Mouse (Mus musculus): ENCODE results near the gene Spin1. TPM values are rescaled to one million over a fixed set of nuclear protein-coding genes. Genes with fewer than 3 reads are reported as not detected.

The Spin1 gene
- polyA plus RNA-seq, 1 experiment: 21.2 TPM

DNA sequence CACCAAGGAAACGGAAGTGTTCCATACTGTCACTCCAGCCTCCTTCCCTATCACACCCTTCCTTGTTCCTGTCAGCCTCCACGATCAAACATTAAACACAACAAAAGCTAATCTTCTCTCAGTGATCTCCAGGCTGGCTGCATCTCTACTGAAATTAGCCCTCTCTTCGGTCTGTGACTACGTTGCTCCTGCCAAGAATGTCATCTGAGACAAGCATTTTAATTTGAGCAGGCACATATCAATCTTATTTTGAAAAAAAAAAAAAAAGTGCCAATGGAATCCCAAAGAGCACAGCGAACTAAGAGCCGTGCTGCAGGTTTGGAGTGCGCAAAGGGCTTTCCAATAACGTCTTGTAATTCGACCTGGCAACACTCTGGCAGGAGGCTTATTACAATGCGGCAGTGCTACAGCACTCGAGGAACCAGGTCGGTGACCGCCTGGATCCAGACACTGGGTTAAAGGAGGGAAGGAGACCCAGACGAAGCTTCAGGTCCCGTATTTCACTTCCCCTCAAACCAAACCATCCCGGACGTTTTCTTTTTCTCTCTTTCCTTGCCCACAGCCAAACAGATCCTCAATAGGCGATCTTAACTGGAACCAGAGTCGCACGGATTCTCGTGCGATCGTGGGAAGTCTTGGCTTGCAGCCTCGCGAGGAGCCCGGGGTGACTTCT lies 984 bp upstream of the Spin1 start:
- Histone ChIP-seq H3K27me3 (ENCODE audit: control insufficient read depth, insufficient read depth, insufficient read length) (no peaks in the 10 kb centered on the region), H3K79me2 (ENCODE audit: control insufficient read depth, insufficient read depth) (peaks cover 37% of the 10 kb centered on the region), H3ac (ENCODE audit: control insufficient read depth, insufficient read length, low read depth) (peak overlapping the region; percentile 54), H3K79me3 (ENCODE audit: low read depth) (peaks cover 34% of the 10 kb centered on the region), H3K36me3 (ENCODE audit: control insufficient read depth, insufficient read depth) (peaks cover 7% of the 10 kb centered on the region), H3K4me3 (ENCODE audit: insufficient read depth, poor library complexity, severe bottlenecking) (peak overlapping the region; percentile 64)
- TF ChIP-seq MAX (IDR thresholded peaks at IDR 0.05) (no peak), FOSL1 (IDR thresholded peaks at IDR 0.05; ENCODE audit: insufficient read depth, low read length, poor library complexity, severe bottlenecking) (no peak), MYOD1 (IDR thresholded peaks at IDR 0.05; ENCODE audit: control insufficient read depth, insufficient read length, low read depth) (no peak), CTCF (IDR thresholded peaks at IDR 0.05; ENCODE audit: control insufficient read depth, insufficient read depth, insufficient read length) (no peak), CEBPB (IDR thresholded peaks at IDR 0.05; ENCODE audit: low read depth) (no peak), MYOG (IDR thresholded peaks at IDR 0.05; ENCODE audit: control insufficient read depth, extremely low read depth, insufficient read length) (no peak)

DNA sequence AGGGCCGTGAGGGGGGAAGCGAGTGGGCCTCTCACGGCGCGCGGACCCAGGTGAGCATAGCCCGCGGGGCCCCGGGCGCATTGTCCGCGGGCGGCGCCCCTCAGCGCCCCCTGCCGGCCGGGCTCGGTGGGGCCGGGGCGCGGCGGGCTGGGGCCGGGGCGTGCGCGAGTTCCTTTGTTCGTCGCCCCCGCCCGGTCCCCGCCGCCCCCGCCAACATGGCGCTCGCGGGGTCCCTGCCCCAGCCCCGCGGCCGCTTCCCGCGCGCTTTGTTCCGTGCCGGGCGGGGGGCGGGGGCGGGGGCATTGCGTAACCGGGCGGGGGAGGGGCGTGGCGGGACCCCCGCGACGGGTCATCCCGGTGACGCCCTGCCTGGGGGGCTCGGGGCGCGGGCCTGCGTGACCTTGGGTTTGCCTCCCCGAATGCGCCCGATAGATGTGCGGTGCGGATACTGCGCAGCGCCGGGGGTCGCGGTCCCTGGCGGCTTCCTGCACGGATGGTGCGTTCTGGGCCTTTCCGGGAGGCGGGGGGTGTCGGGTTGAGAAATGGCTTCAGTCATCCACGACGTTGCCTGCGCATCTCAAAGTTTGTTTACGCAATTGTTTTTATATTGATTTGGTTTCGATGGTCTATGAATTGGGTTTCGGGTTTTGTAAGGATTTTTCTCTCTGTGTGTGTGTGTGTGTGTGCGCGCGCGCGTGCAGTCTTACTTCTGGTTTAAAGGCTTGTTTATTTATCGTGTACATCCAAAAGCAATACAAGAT lies 516 bp downstream of the Spin1 start:
- Histone ChIP-seq H3K4me3 (ENCODE audit: insufficient read depth, poor library complexity, severe bottlenecking) (peak overlapping the region; percentile 64), H3ac (ENCODE audit: control insufficient read depth, insufficient read length, low read depth) (peak overlapping the region; percentile 98), H3K27me3 (ENCODE audit: control insufficient read depth, insufficient read depth, insufficient read length) (no peaks in the 10 kb centered on the region), H3K79me2 (ENCODE audit: control insufficient read depth, insufficient read depth) (peaks cover 52% of the 10 kb centered on the region), H3K79me3 (ENCODE audit: low read depth) (peaks cover 49% of the 10 kb centered on the region), H3K36me3 (ENCODE audit: control insufficient read depth, insufficient read depth) (peaks cover 7% of the 10 kb centered on the region)
- TF ChIP-seq CTCF (IDR thresholded peaks at IDR 0.05; ENCODE audit: control insufficient read depth, insufficient read depth, insufficient read length) (peak; percentile 87), MAX (IDR thresholded peaks at IDR 0.05) (no peak), MYOG (IDR thresholded peaks at IDR 0.05; ENCODE audit: control insufficient read depth, extremely low read depth, insufficient read length) (no peak)

DNA sequence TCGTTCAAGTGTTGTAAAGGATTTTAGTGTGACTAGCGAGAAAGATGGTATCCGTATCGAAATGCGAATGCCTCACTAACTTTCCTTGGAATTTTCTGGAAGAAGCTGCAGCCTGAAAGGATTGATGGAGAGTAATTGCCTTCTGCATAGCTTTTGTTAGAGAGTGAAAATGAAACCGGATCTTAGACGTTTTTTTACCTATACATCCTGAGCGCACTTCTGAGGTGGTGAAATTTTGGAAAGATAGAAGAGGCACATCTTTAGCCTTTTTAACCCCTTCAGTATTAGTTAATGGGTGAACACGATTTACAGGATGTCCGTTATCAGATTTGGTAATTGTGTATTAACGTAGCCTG lies 1.1 kb downstream of the Spin1 start:
- TF ChIP-seq MYOG (IDR thresholded peaks at IDR 0.05; ENCODE audit: control insufficient read depth, extremely low read depth, insufficient read length): no peak
- TF ChIP-seq MAX (IDR thresholded peaks at IDR 0.05): no peak
- no peak for TF ChIP-seq CTCF (IDR thresholded peaks at IDR 0.05; ENCODE audit: control insufficient read depth, insufficient read depth, insufficient read length)
- TF ChIP-seq FOSL1 (IDR thresholded peaks at IDR 0.05; ENCODE audit: insufficient read depth, low read length, poor library complexity, severe bottlenecking): no peak
- TF ChIP-seq USF1 (IDR thresholded peaks at IDR 0.05; ENCODE audit: low read depth): no peak
- TF ChIP-seq MYOD1 (IDR thresholded peaks at IDR 0.05; ENCODE audit: control insufficient read depth, insufficient read length, low read depth): no peak
- TF ChIP-seq CEBPB (IDR thresholded peaks at IDR 0.05; ENCODE audit: low read depth): no peak
- H3K27me3 ChIP-seq (ENCODE audit: control insufficient read depth, insufficient read depth, insufficient read length): no peaks in the 10 kb centered on the region
- H3ac ChIP-seq (ENCODE audit: control insufficient read depth, insufficient read length, low read depth): peak overlapping the region; percentile 98
- peaks cover 7% of the 10 kb centered on the region for H3K36me3 ChIP-seq (ENCODE audit: control insufficient read depth, insufficient read depth)
- H3K79me3 ChIP-seq (ENCODE audit: low read depth): peaks cover 54% of the 10 kb centered on the region
- peaks cover 58% of the 10 kb centered on the region for H3K79me2 ChIP-seq (ENCODE audit: control insufficient read depth, insufficient read depth)
- H3K4me3 ChIP-seq (ENCODE audit: insufficient read depth, poor library complexity, severe bottlenecking): peak overlapping the region; percentile 64

DNA sequence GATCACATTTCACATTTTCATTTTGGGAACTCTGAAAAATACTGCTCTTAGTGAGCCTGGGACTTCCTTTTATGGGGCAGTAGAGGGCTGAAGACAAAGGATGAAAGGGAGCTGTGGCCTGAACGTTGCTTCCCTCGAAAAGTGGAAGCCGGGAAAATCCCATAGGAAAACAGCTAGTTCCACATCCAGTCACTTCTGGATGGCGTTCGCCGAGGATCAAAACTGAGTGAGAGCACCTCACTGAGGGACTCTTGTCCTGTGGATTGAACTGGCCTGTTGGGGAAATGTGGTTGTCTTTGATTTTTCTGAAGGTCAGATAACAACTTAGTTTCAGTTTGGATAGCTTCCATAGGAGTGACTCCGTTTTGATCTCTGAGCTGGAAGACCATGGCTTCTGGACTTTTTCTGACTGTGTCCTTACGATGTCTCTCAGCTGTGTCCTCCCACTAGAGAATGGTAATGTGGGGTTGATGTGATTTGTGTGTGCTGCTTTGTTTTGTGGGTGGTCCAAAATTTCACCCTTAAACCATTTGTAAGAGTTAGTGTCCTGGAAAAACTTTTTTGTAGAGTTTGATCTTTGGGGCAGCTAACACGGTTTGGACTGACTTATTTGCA lies 2.5 kb downstream of the Spin1 start:
- no peaks in the 10 kb centered on the region for H3K27me3 ChIP-seq (ENCODE audit: control insufficient read depth, insufficient read depth, insufficient read length)
- H3K79me3 ChIP-seq (ENCODE audit: low read depth): peaks cover 69% of the 10 kb centered on the region
- H3ac ChIP-seq (ENCODE audit: control insufficient read depth, insufficient read length, low read depth): no peak overlapping the region
- no peak overlapping the region for H3K4me3 ChIP-seq (ENCODE audit: insufficient read depth, poor library complexity, severe bottlenecking)
- H3K79me2 ChIP-seq (ENCODE audit: control insufficient read depth, insufficient read depth): peaks cover 72% of the 10 kb centered on the region
- H3K36me3 ChIP-seq (ENCODE audit: control insufficient read depth, insufficient read depth): peaks cover 7% of the 10 kb centered on the region
- TF ChIP-seq CEBPB (IDR thresholded peaks at IDR 0.05; ENCODE audit: low read depth) (no peak), MAX (IDR thresholded peaks at IDR 0.05) (no peak), MYOG (IDR thresholded peaks at IDR 0.05; ENCODE audit: control insufficient read depth, extremely low read depth, insufficient read length) (no peak), CTCF (IDR thresholded peaks at IDR 0.05; ENCODE audit: control insufficient read depth, insufficient read depth, insufficient read length) (no peak), MYOD1 (IDR thresholded peaks at IDR 0.05; ENCODE audit: control insufficient read depth, insufficient read length, low read depth) (no peak), FOSL1 (IDR thresholded peaks at IDR 0.05; ENCODE audit: insufficient read depth, low read length, poor library complexity, severe bottlenecking) (no peak), USF1 (IDR thresholded peaks at IDR 0.05; ENCODE audit: low read depth) (no peak)

DNA sequence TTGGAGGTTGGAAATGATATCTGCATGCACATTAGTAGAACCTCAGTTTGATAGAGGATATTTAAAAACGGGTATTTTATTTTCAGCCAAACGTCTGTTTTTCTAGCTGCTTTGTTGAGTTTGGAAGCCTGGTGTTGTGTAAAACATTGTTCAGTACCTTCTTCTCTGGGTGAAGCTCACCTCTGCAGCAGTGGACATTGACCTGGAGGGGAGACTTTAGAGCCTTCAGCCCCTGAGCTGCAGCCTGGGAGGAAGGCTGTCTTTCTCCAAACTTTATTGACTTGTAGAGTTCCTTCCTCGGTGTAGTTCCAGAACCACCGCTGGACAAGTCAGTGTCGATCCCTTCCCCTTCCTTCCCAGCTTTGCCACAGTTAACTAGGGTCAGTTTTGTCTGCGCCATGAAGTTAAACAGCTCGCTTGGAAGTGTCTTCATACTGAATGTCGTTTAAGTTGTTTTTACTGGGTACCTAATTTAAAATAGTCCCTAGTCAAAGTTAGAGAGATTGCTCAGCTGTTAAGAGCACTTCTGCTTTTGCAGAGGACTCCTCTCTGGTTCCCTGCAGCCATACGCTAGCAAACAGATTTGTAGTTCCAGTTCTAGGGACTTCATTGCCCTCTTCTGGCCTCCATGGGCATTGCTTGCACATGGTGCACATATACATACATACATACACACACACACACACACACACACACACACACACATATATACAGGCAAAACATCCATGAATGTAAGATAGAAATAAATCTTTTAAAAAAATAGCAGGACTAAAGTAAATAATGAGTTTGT lies 3.4 kb downstream of the Spin1 start:
- Histone ChIP-seq H3ac (ENCODE audit: control insufficient read depth, insufficient read length, low read depth) (no peak overlapping the region), H3K36me3 (ENCODE audit: control insufficient read depth, insufficient read depth) (peaks cover 9% of the 10 kb centered on the region)

More for the DNA sequence above, 3.4 kb downstream of the Spin1 start:
- peaks cover 81% of the 10 kb centered on the region for H3K79me2 ChIP-seq (ENCODE audit: control insufficient read depth, insufficient read depth)
- no peaks in the 10 kb centered on the region for H3K27me3 ChIP-seq (ENCODE audit: control insufficient read depth, insufficient read depth, insufficient read length)
- peaks cover 77% of the 10 kb centered on the region for H3K79me3 ChIP-seq (ENCODE audit: low read depth)
- H3K4me3 ChIP-seq (ENCODE audit: insufficient read depth, poor library complexity, severe bottlenecking): no peak overlapping the region
- no peak for TF ChIP-seq MAX (IDR thresholded peaks at IDR 0.05)
- no peak for TF ChIP-seq USF1 (IDR thresholded peaks at IDR 0.05; ENCODE audit: low read depth)
- TF ChIP-seq FOSL1 (IDR thresholded peaks at IDR 0.05; ENCODE audit: insufficient read depth, low read length, poor library complexity, severe bottlenecking): no peak
- no peak for TF ChIP-seq CEBPB (IDR thresholded peaks at IDR 0.05; ENCODE audit: low read depth)
